Mouse (Mus musculus): ENCODE results near the gene Apon.

- TF ChIP-seq POLR2A (IDR thresholded peaks at IDR 0.05; ENCODE audit: borderline replicate concordance, extremely low read depth, low read depth, low read length) (no peak), CTCF (IDR thresholded peaks at IDR 0.05; ENCODE audit: insufficient read depth, low read length) (no peak)
Observed at GRCm38 (mm10) chr10:128281682-128282081, 27.8 kb downstream of the Apon start.
